Comparison of ENCODE assay signal across 24 mouse cellular contexts in genomic region chr7:16621066-16621622, GRCm38 (mm10). TPM values are rescaled to one million over a fixed set of nuclear protein-coding genes. Genes with fewer than 3 reads are reported as not detected.
DNase-seq lines count a peak whose midpoint lies in the region; ATAC-seq and TF ChIP-seq lines count a peak whose summit lies in the region.
"Had no signal": no experiment of that assay in that cellular context is flagged by ENCODE, and none has a peak within 500 bp of the region (broad histone marks: within the 10 kb centered on the region; RNA-seq: fewer than 3 reads in every experiment).

No protein-coding gene starts in this region.

- H3K4me3 ChIP-seq in heart, adult 2 months = no peak overlapping the region
- no peak overlapping the region for H3K4me3 ChIP-seq in heart, embryonic 12.5 days
- no peak overlapping the region for H3K4me3 ChIP-seq in neural tube, embryonic 15.5 days (replicated peaks)
- H3K4me3 ChIP-seq: embryonic facial prominence, embryonic 15.5 days; layer of hippocampus, adult 2 months; limb, embryonic 15.5 days; lung, embryonic 15.5 days; stomach, embryonic 15.5 days had no signal

- no peak overlapping the region for H3K9ac ChIP-seq in heart, adult 2 months (ENCODE audit: low read depth, low read length)
- peak overlapping the region; percentile 21; the same call in 1 of the 2 replicates for H3K9ac ChIP-seq in heart, embryonic 12.5 days
- H3K9ac ChIP-seq in neural tube, embryonic 15.5 days (replicated peaks) = no peak overlapping the region
- H3K9ac ChIP-seq: embryonic facial prominence, embryonic 15.5 days; limb, embryonic 15.5 days; lung, embryonic 15.5 days; stomach, embryonic 15.5 days had no signal

- no peak overlapping the region for H3K27ac ChIP-seq in heart, adult 2 months
- H3K27ac ChIP-seq in heart, embryonic 12.5 days (ENCODE audit: poor library complexity, severe bottlenecking) = peak overlapping the region; percentile 28
- no peak overlapping the region for H3K27ac ChIP-seq in neural tube, embryonic 15.5 days (replicated peaks)
- H3K27ac ChIP-seq: embryonic facial prominence, embryonic 15.5 days; layer of hippocampus, adult 2 months; limb, embryonic 15.5 days; lung, embryonic 15.5 days; stomach, embryonic 15.5 days had no signal

- ATAC-seq in heart, embryonic 12.5 days (ENCODE audit: insufficient number of reproducible peaks, low FRiP score) = no peak
- ATAC-seq in neural tube, embryonic 15.5 days (ENCODE audit: low FRiP score) = no peak
- ATAC-seq: CD4-positive, CD25-positive, alpha-beta regulatory T cell, adult 4 months; inflammation-experienced regulatory T-cells, adult 6 months had no signal

- H3K79me2 ChIP-seq in heart, adult 2 months (replicated peaks; ENCODE audit: control insufficient read depth, insufficient read depth, low read length) = no peaks in the 10 kb centered on the region

- DNase-seq in heart, adult 2 months = peak; percentile 54 to 63
- no peak for DNase-seq in heart, adult 8-10 months (ENCODE audit: low spot score)
- peak; percentile 60 for DNase-seq in 3134 (ENCODE audit: extremely low read depth, insufficient read length, low spot score)
- peak; percentile 26 to 27 for DNase-seq in kidney, postnatal 36 days
- no peak for DNase-seq in layer of hippocampus, postnatal 25 days (ENCODE audit: extremely low spot score in 1 of 2, low spot score in 1 of 2)
- no peak for DNase-seq in frontal cortex, postnatal 36 days (ENCODE audit: low spot score in 2 of 2)
- DNase-seq: adrenal gland, postnatal 10 days; cerebellum, adult 18-20 months; right cerebral cortex, adult 18-20 months; thymus, postnatal 25 days had no signal

- intact Hi-C loops in heart, adult 2 months (cut with DNase I) = no loop called here

- 34% methylated on average over 8 of the region's 8 CpGs for WGBS in heart, adult 2 months
- 44% methylated on average over 8 of the region's 8 CpGs for WGBS in heart, embryonic 12.5 days
- 88% methylated on average over 8 of the region's 8 CpGs for WGBS in neural tube, embryonic 15.5 days

- H3K36me3 ChIP-seq in heart, adult 2 months (ENCODE audit: control insufficient read depth, insufficient read depth, low read length) = no peaks in the 10 kb centered on the region
- no peaks in the 10 kb centered on the region for H3K36me3 ChIP-seq in heart, embryonic 12.5 days
- no peaks in the 10 kb centered on the region for H3K36me3 ChIP-seq in neural tube, embryonic 15.5 days
- H3K36me3 ChIP-seq: embryonic facial prominence, embryonic 15.5 days; limb, embryonic 15.5 days; lung, embryonic 15.5 days; stomach, embryonic 15.5 days had no signal

- H3K27me3 ChIP-seq in heart, adult 2 months (ENCODE audit: control insufficient read depth, insufficient read depth, low read length) = no peaks in the 10 kb centered on the region
- no peaks in the 10 kb centered on the region for H3K27me3 ChIP-seq in heart, embryonic 12.5 days (replicated peaks)
- H3K27me3 ChIP-seq in neural tube, embryonic 15.5 days (replicated peaks) = no peaks in the 10 kb centered on the region
- H3K27me3 ChIP-seq: embryonic facial prominence, embryonic 15.5 days; limb, embryonic 15.5 days; lung, embryonic 15.5 days; stomach, embryonic 15.5 days had no signal

- TF ChIP-seq CTCF in heart, adult 2 months (IDR thresholded peaks at IDR 0.05) = no peak

- peaks cover 3% of the 10 kb centered on the region for H3K4me1 ChIP-seq in heart, adult 2 months (ENCODE audit: control insufficient read depth, insufficient read depth, low read length)
- H3K4me1 ChIP-seq in heart, embryonic 12.5 days (replicated peaks) = peaks cover 16% of the 10 kb centered on the region; the same call in 1 of the 2 replicates
- H3K4me1 ChIP-seq in neural tube, embryonic 15.5 days = peaks cover 9% of the 10 kb centered on the region

- no peak for TF ChIP-seq POLR2A in heart, adult 2 months (IDR thresholded peaks at IDR 0.05; ENCODE audit: insufficient read depth, low read depth, low read length)

- TF ChIP-seq EP300 in heart, adult 2 months (IDR thresholded peaks at IDR 0.05; ENCODE audit: insufficient read depth, low read depth, low read length) = no peak

- H3K9me3 ChIP-seq in heart, embryonic 12.5 days (replicated peaks) = no peaks in the 10 kb centered on the region
- no peaks in the 10 kb centered on the region for H3K9me3 ChIP-seq in neural tube, embryonic 15.5 days (replicated peaks)
- H3K9me3 ChIP-seq: embryonic facial prominence, embryonic 15.5 days; limb, embryonic 15.5 days; lung, embryonic 15.5 days; stomach, embryonic 15.5 days had no signal

- H3K4me2 ChIP-seq in heart, embryonic 12.5 days = no peak overlapping the region
- H3K4me2 ChIP-seq in neural tube, embryonic 15.5 days = no peak overlapping the region
- H3K4me2 ChIP-seq: embryonic facial prominence, embryonic 15.5 days; limb, embryonic 15.5 days; lung, embryonic 15.5 days; midbrain, embryonic 11.5 days; stomach, embryonic 15.5 days had no signal

RNA-seq across cellular contexts. Expression of gene Arhgap35, which starts 6.4 kb away (rescaled TPM):
- total RNA-seq in heart, adult 2 months (2021) = 10 to 100 TPM; 32.5 to 33.8 TPM
- 15.6 and 22.9 TPM in 2 replicates for polyA plus RNA-seq in heart, adult 2 months (2012; rRNA removed)
- 10 to 100 TPM; 30.2 to 38.1 (median 35.6) TPM for total RNA-seq in heart, adult 8-10 months (2022)
- polyA plus RNA-seq in heart, embryonic 12.5 days (2016; fragmentation: Nextera tagmentation; extraction: Ambion mirVana) = 20.3 and 21.4 TPM in 2 replicates
- polyA plus RNA-seq in neural tube, embryonic 15.5 days (2015; fragmentation: Nextera tagmentation; extraction: Ambion mirVana) = 26.0 and 27.4 TPM in 2 replicates
- total RNA-seq in layer of hippocampus, postnatal 25 days (2021) = 100 to 1,000 TPM; 125 to 127 TPM

RNA-seq across cellular contexts. Expression of gene Ceacam15, which starts 54.4 kb away (rescaled TPM):
- not detected for total RNA-seq in heart, adult 2 months (2021)
- polyA plus RNA-seq in heart, adult 2 months (2012; rRNA removed) = 0.14 TPM in 1 of 2 replicates, not detected in the other
- total RNA-seq in heart, adult 8-10 months (2022) = not detected
- polyA plus RNA-seq in heart, embryonic 12.5 days (2016; fragmentation: Nextera tagmentation; extraction: Ambion mirVana) = 0.45 TPM in 2 replicates
- 0.13 TPM in 1 of 2 replicates, not detected in the other for polyA plus RNA-seq in neural tube, embryonic 15.5 days (2015; fragmentation: Nextera tagmentation; extraction: Ambion mirVana)
- total RNA-seq in layer of hippocampus, postnatal 25 days (2021) = not detected
- total RNA-seq: adrenal gland, postnatal 10 days; hematopoietic stem cell, adult 5-6 weeks; layer of hippocampus, adult 2 months; MEL had no signal
- polyA plus RNA-seq: embryonic facial prominence, embryonic 15.5 days; forebrain, embryonic 11.5 days; limb, embryonic 15.5 days; lung, embryonic 15.5 days; midbrain, embryonic 11.5 days; neural tube, embryonic 14.5 days; stomach, embryonic 15.5 days had no signal

Comparison
In these comparisons a context has a peak if more than half of its experiments do, and no peak if none do; other contexts are left out.
1. DNase-seq: peak in heart, adult 2 months (2 of 2), 3134 (single experiment) and kidney, postnatal 36 days (2 of 2); none in heart, adult 8-10 months (single experiment), layer of hippocampus, postnatal 25 days (0 of 2) and frontal cortex, postnatal 36 days (0 of 2).